In the genomic region with DNA sequence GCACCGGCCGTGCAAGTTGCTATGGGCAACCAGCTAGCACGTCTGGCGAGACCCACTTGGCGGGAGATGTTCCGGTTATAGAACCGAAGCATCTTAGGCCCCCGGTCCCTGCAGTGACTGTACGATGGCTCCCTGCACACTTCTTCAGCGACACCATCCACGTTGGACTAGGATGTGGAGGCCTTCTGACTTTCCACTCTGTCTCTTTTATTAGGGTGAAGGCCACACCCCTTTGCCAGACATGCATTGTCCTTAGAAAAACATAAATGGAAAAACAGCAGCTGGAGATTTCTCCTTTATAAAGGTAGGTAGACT, we compare ENCODE assay signal across 9 mouse cellular contexts. TPM values are rescaled to one million over a fixed set of nuclear protein-coding genes. Genes with fewer than 3 reads are reported as not detected.
DNase-seq lines count a peak whose midpoint lies in the region; ATAC-seq and TF ChIP-seq lines count a peak whose summit lies in the region.
"Had no signal": no experiment of that assay in that cellular context is flagged by ENCODE, and none has a peak within 500 bp of the region (broad histone marks: within the 10 kb centered on the region; RNA-seq: fewer than 3 reads in every experiment).

No protein-coding gene starts in this region.

- ATAC-seq in forebrain, embryonic 14.5 days: no peak
- ATAC-seq in liver, embryonic 15.5 days (ENCODE audit: insufficient read depth): no peak

- no peaks in the 10 kb centered on the region for H3K9me3 ChIP-seq in heart, embryonic 10.5 days
- H3K9me3 ChIP-seq in forebrain, embryonic 14.5 days (replicated peaks; ENCODE audit: control insufficient read depth, low read length): no peaks in the 10 kb centered on the region
- no peaks in the 10 kb centered on the region for H3K9me3 ChIP-seq in liver, embryonic 15.5 days (replicated peaks)

- H3K4me2 ChIP-seq in forebrain, embryonic 14.5 days (ENCODE audit: low read length): peak overlapping the region; percentile 55
- H3K4me2 ChIP-seq in liver, embryonic 15.5 days: peak overlapping the region; percentile 94

- H3K4me3 ChIP-seq in heart, embryonic 10.5 days: peak overlapping the region; percentile 73
- H3K4me3 ChIP-seq in C2C12 (ENCODE audit: insufficient read depth, poor library complexity, severe bottlenecking): peak overlapping the region; percentile 59
- peak overlapping the region; percentile 58 for H3K4me3 ChIP-seq in forebrain, embryonic 14.5 days (ENCODE audit: low read depth, low read length)
- H3K4me3 ChIP-seq in liver, embryonic 15.5 days (replicated peaks): peak overlapping the region; percentile 77

- under 1% methylated on average over 11 of the region's 11 CpGs for WGBS in heart, embryonic 10.5 days
- WGBS in forebrain, embryonic 14.5 days: under 1% methylated on average over 11 of the region's 11 CpGs
- 0% methylated on average over 11 of the region's 11 CpGs for WGBS in liver, embryonic 15.5 days (ENCODE audit: insufficient replicate concordance)

- DNase-seq in heart, embryonic 10.5 days (ENCODE audit: low spot score): no peak
- no peak for DNase-seq in heart, postnatal 25 days (ENCODE audit: low spot score)
- no peak for DNase-seq in forebrain, embryonic 14.5 days (ENCODE audit: low spot score)
- no peak for DNase-seq in adrenal gland, adult (ENCODE audit: inconsistent age in 2 of 2, low spot score in 1 of 2)
- DNase-seq in layer of hippocampus, postnatal 36 days: no peak
- no peak for DNase-seq in left cerebral cortex, adult 11 months (ENCODE audit: low spot score)

- H3ac ChIP-seq in C2C12 (ENCODE audit: control insufficient read depth, insufficient read length, low read depth): peak overlapping the region; percentile 73

- H3K4me1 ChIP-seq in heart, embryonic 10.5 days: peaks cover 13% of the 10 kb centered on the region
- H3K4me1 ChIP-seq in forebrain, embryonic 14.5 days (ENCODE audit: control insufficient read depth, insufficient read depth, low read length): peaks cover 4% of the 10 kb centered on the region; the same call in 1 of the 2 replicates
- H3K4me1 ChIP-seq in liver, embryonic 15.5 days (replicated peaks): peaks cover 40% of the 10 kb centered on the region

- H3K9ac ChIP-seq in forebrain, embryonic 14.5 days (ENCODE audit: low read length): peak overlapping the region; percentile 77
- peak overlapping the region; percentile 67 for H3K9ac ChIP-seq in liver, embryonic 15.5 days

- peaks cover 2% of the 10 kb centered on the region for H3K79me3 ChIP-seq in C2C12 (ENCODE audit: low read depth)

- TF ChIP-seq CTCF in C2C12 (IDR thresholded peaks at IDR 0.05; ENCODE audit: control insufficient read depth, insufficient read depth, insufficient read length): no peak

- peaks cover 10% of the 10 kb centered on the region for H3K79me2 ChIP-seq in C2C12 (ENCODE audit: control insufficient read depth, insufficient read depth)

- intact Hi-C loops in heart, postnatal 25 days (cut with DNase I): no loop called here

- H3K27ac ChIP-seq in heart, embryonic 10.5 days: peak overlapping the region; percentile 92
- H3K27ac ChIP-seq in forebrain, embryonic 14.5 days (ENCODE audit: low read depth, low read length): peak overlapping the region; percentile 78
- peak overlapping the region; percentile 89 for H3K27ac ChIP-seq in liver, embryonic 15.5 days (replicated peaks)

- peaks cover 29% of the 10 kb centered on the region for H3K36me3 ChIP-seq in heart, embryonic 10.5 days
- H3K36me3 ChIP-seq in C2C12 (ENCODE audit: control insufficient read depth, insufficient read depth): peaks cover 19% of the 10 kb centered on the region
- H3K36me3 ChIP-seq in forebrain, embryonic 14.5 days (ENCODE audit: control insufficient read depth, insufficient read depth, low read length): peaks cover 27% of the 10 kb centered on the region
- H3K36me3 ChIP-seq in liver, embryonic 15.5 days (replicated peaks): peaks cover 26% of the 10 kb centered on the region

- no peaks in the 10 kb centered on the region for H3K27me3 ChIP-seq in heart, embryonic 10.5 days (ENCODE audit: insufficient read depth, poor library complexity, severe bottlenecking)
- H3K27me3 ChIP-seq in C2C12 (ENCODE audit: control insufficient read depth, insufficient read depth, insufficient read length): no peaks in the 10 kb centered on the region
- H3K27me3 ChIP-seq in forebrain, embryonic 14.5 days (replicated peaks; ENCODE audit: control insufficient read depth, insufficient read depth, low read length): no peaks in the 10 kb centered on the region
- no peaks in the 10 kb centered on the region for H3K27me3 ChIP-seq in liver, embryonic 15.5 days

TF ChIP-seq in C2C12, 6 proteins besides CTCF, POLR2A, EP300 and RAD21:
- TF ChIP-seq FOSL1 (IDR thresholded peaks at IDR 0.05; ENCODE audit: insufficient read depth, low read length, poor library complexity, severe bottlenecking) (no peak), CEBPB (IDR thresholded peaks at IDR 0.05; ENCODE audit: low read depth) (no peak), MAX (IDR thresholded peaks at IDR 0.05) (no peak), MYOD1 (IDR thresholded peaks at IDR 0.05; ENCODE audit: control insufficient read depth, insufficient read length, low read depth) (no peak), USF1 (IDR thresholded peaks at IDR 0.05; ENCODE audit: low read depth) (no peak), MYOG (IDR thresholded peaks at IDR 0.05; ENCODE audit: control insufficient read depth, extremely low read depth, insufficient read length) (no peak)
TF ChIP-seq in C2C12: peak in this region for 0.

RNA-seq across cellular contexts. Expression of gene Amz2, which starts 0.5 kb away (rescaled TPM):
- polyA plus RNA-seq in heart, embryonic 10.5 days (2016; fragmentation: Nextera tagmentation; extraction: Ambion mirVana): 35.4 and 37.1 TPM in 2 replicates
- total RNA-seq in heart, postnatal 25 days (2021): 10 to 100 TPM; 51.4 to 60.5 TPM
- polyA plus RNA-seq in C2C12 (2012; fragmentation: generic; extraction: Trizol): 22.9 TPM
- 78.0 and 79.6 TPM in 2 replicates for polyA plus RNA-seq in forebrain, embryonic 14.5 days (2014; fragmentation: Nextera tagmentation; extraction: Ambion mirVana)
- 10.8 and 11.1 TPM in 2 replicates for polyA plus RNA-seq in liver, embryonic 15.5 days (2015; fragmentation: Nextera tagmentation; extraction: Ambion mirVana)
- total RNA-seq in layer of hippocampus, postnatal 36 days (2021): 10 to 100 TPM; 60.4 to 60.6 TPM

RNA-seq across cellular contexts. Expression of gene 9930022D16Rik, which starts 12.5 kb away (rescaled TPM):
- not detected in 2 replicates for polyA plus RNA-seq in heart, embryonic 10.5 days (2016; fragmentation: Nextera tagmentation; extraction: Ambion mirVana)
- total RNA-seq in heart, postnatal 25 days (2021): not detected
- polyA plus RNA-seq in C2C12 (2012; fragmentation: generic; extraction: Trizol): not detected
- not detected in 2 replicates for polyA plus RNA-seq in forebrain, embryonic 14.5 days (2014; fragmentation: Nextera tagmentation; extraction: Ambion mirVana)
- polyA plus RNA-seq in liver, embryonic 15.5 days (2015; fragmentation: Nextera tagmentation; extraction: Ambion mirVana): not detected in 2 replicates
- not detected for total RNA-seq in layer of hippocampus, postnatal 36 days (2021)
- total RNA-seq: layer of hippocampus, postnatal 25 days had no signal

RNA-seq across cellular contexts. Expression of gene Arsg, which starts 46.9 kb away (rescaled TPM):
- 3.3 and 4.6 TPM in 2 replicates for polyA plus RNA-seq in heart, embryonic 10.5 days (2016; fragmentation: Nextera tagmentation; extraction: Ambion mirVana)
- 1 to 10 TPM; 1.3 to 1.9 TPM for total RNA-seq in heart, postnatal 25 days (2021)
- 0.51 TPM for polyA plus RNA-seq in C2C12 (2012; fragmentation: generic; extraction: Trizol)
- 5.1 and 6.2 TPM in 2 replicates for polyA plus RNA-seq in forebrain, embryonic 14.5 days (2014; fragmentation: Nextera tagmentation; extraction: Ambion mirVana)
- 3.4 and 3.7 TPM in 2 replicates for polyA plus RNA-seq in liver, embryonic 15.5 days (2015; fragmentation: Nextera tagmentation; extraction: Ambion mirVana)
- 10 to 100 TPM in 1 of 2 experiments, 1 to 10 TPM in 1; 9.6 to 12.2 TPM for total RNA-seq in layer of hippocampus, postnatal 36 days (2021)

RNA-seq across cellular contexts. Expression of gene Slc16a6, which starts 47.2 kb away (rescaled TPM):
- polyA plus RNA-seq in heart, embryonic 10.5 days (2016; fragmentation: Nextera tagmentation; extraction: Ambion mirVana): 12.7 and 16.5 TPM in 2 replicates
- 1 to 10 TPM; 7.7 to 8.8 TPM for total RNA-seq in heart, postnatal 25 days (2021)
- polyA plus RNA-seq in C2C12 (2012; fragmentation: generic; extraction: Trizol): 1.2 TPM
- polyA plus RNA-seq in forebrain, embryonic 14.5 days (2014; fragmentation: Nextera tagmentation; extraction: Ambion mirVana): 2.8 and 4.4 TPM in 2 replicates
- polyA plus RNA-seq in liver, embryonic 15.5 days (2015; fragmentation: Nextera tagmentation; extraction: Ambion mirVana): 38.9 and 39.1 TPM in 2 replicates
- 1 to 10 TPM; 5.2 to 6.2 TPM for total RNA-seq in layer of hippocampus, postnatal 36 days (2021)
